Mouse (Mus musculus) hindbrain, embryonic 16.5 days (tissue): ENCODE results near the gene Map2k7. TPM values are rescaled to one million over a fixed set of nuclear protein-coding genes. Genes with fewer than 3 reads are reported as not detected.
A peak's percentile ranks its signal among the peaks of the same experiment; 100 is the strongest.
"Not testable (repeated sequence)": the region's sequence is repeated elsewhere in the genome, so short reads cannot be mapped to it uniquely, and the experiment has no call there.

ENCODE experiments used
- ATAC-seq: fragments of 200-750 bp; cut with Nextera tagmentation; 2 replicates; pipeline ENCODE4 v1.8.0; 2017; ENCODE audit warnings: moderate TSS enrichment, moderate library complexity
- H3K27ac ChIP-seq: fragments of 300-500 bp; sonication (generic); 2 replicates; pipeline ENCODE4 v1.5.1; 2014; ENCODE audit warnings: low read depth, mild to moderate bottlenecking, control low read depth, low read length, moderate library complexity
- H3K27me3 ChIP-seq: fragments of 300-500 bp; sonication (generic); replicated peaks from 2 replicates; pipeline ENCODE4 v1.6.1; 2014; ENCODE audit warnings: low read length; ENCODE audit not compliant: control insufficient read depth, insufficient read depth
- H3K36me3 ChIP-seq: fragments of 300-500 bp; sonication (generic); 2 replicates; pipeline ENCODE4 v1.6.1; 2014; ENCODE audit warnings: mild to moderate bottlenecking, low read length, moderate library complexity, mixed read lengths; ENCODE audit not compliant: control insufficient read depth, insufficient read depth
- H3K4me1 ChIP-seq: fragments of 300-500 bp; sonication (generic); 2 replicates; pipeline ENCODE4 v1.6.1; 2014; ENCODE audit warnings: low read depth, low read length; ENCODE audit not compliant: control insufficient read depth, insufficient read depth
- H3K4me2 ChIP-seq: fragments of 300-500 bp; sonication (generic); 2 replicates; pipeline ENCODE4 v1.6.1; 2014; ENCODE audit warnings: mild to moderate bottlenecking, low read length, control low read depth, moderate library complexity
- H3K4me3 ChIP-seq: fragments of 300-500 bp; sonication (generic); 2 replicates; pipeline ENCODE4 v1.5.1; 2014; ENCODE audit warnings: mild to moderate bottlenecking, low read length, control low read depth, moderate library complexity
- H3K9ac ChIP-seq: fragments of 300-500 bp; sonication (generic); 2 replicates; pipeline ENCODE4 v1.6.1; 2014; ENCODE audit warnings: low read depth, mild to moderate bottlenecking, control low read depth, low read length, moderate library complexity
- H3K9me3 ChIP-seq: fragments of 300-500 bp; sonication (generic); 2 replicates; pipeline ENCODE4 v1.6.1; 2014; ENCODE audit warnings: mild to moderate bottlenecking, low read length, moderate library complexity; ENCODE audit not compliant: control insufficient read depth
- WGBS: fragments of 180-500 bp; shearing (Covaris S2); extraction: QIAGEN DNeasy Blood & Tissue Kit; methylation state at CpG from one replicate; pipeline ENCODE4 v1.1.7; 2014; 5-methylcytosine and 5-hydroxymethylcytosine counted together
- polyA plus RNA-seq: library from polyadenylated mRNA; unstranded; fragments of >200 nt; fragmentation: Nextera tagmentation; extraction: Ambion mirVana; gene quantifications from 2 replicates; pipeline ENCODE4 v1.2.1, GENCODE M21; 2015

Map2k7 gene
- polyA plus RNA-seq, 1 experiment from 2014 or later: 24.8 TPM

DNA sequence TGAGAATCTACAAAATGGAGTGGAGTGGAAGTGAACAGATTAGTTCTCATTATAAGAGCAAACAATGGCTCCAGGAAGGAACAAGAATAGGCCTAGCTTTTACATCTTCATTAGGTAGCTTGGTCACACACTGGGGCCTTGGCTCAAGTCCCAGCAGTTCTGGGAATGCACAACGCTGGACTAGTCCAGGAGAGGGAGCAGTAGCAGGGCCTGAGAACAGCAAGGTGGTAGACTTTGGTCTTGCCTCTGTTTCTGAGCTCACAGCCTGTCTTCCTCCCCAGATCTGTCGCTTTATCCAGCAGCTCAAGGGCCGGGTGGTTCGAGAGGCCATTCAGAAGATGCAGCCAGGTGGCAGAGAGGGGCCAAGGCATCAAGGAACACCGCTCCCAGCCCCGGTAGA is 15.5 kb downstream of the Map2k7 start:
- 63% methylated on average over 6 of the region's 6 CpGs for WGBS
- Histone ChIP-seq H3K27ac (peak overlapping the region; percentile 21; the same call in 1 of the 2 replicates), H3K4me1 (peaks cover 31% of the 10 kb centered on the region)

GRCm38 (mm10) chr8:4255471-4255870 is 16.9 kb downstream of the Map2k7 start:
- ATAC-seq, H3K9ac ChIP-seq, H3K27me3 ChIP-seq, H3K4me2 ChIP-seq, H3K27ac ChIP-seq, H3K4me3 ChIP-seq, H3K9me3 ChIP-seq: not testable (repeated sequence)
- peaks cover 23% of the 10 kb centered on the region for H3K36me3 ChIP-seq
- peaks cover 35% of the 10 kb centered on the region for H3K4me1 ChIP-seq
- WGBS: 88% methylated on average over 7 of the region's 7 CpGs

More for the DNA sequence above, 15.5 kb downstream of the Map2k7 start:
- peak overlapping the region; percentile 20; the same call in 1 of the 2 replicates for H3K9ac ChIP-seq
- H3K9me3 ChIP-seq: no peaks in the 10 kb centered on the region
- H3K27me3 ChIP-seq: no peaks in the 10 kb centered on the region
- H3K4me2 ChIP-seq: peak overlapping the region; percentile 59
- peak overlapping the region; percentile 98 for H3K4me3 ChIP-seq
- peaks cover 24% of the 10 kb centered on the region for H3K36me3 ChIP-seq
- peak; percentile 4; the same call in 1 of the 2 replicates for ATAC-seq

GRCm38 (mm10) chr8:4256911-4257310 is 18.4 kb downstream of the Map2k7 start:
- peaks cover 35% of the 10 kb centered on the region for H3K4me1 ChIP-seq
- peak overlapping the region; percentile 97 for H3K27ac ChIP-seq
- WGBS: 27% methylated on average over 4 of the region's 4 CpGs
- ATAC-seq: no peak
- no peaks in the 10 kb centered on the region for H3K9me3 ChIP-seq
- H3K4me2 ChIP-seq: peak overlapping the region; percentile 59
- H3K4me3 ChIP-seq: peak overlapping the region; percentile 75
- H3K9ac ChIP-seq: peak overlapping the region; percentile 88
- no peaks in the 10 kb centered on the region for H3K27me3 ChIP-seq
- peaks cover 29% of the 10 kb centered on the region for H3K36me3 ChIP-seq

DNA sequence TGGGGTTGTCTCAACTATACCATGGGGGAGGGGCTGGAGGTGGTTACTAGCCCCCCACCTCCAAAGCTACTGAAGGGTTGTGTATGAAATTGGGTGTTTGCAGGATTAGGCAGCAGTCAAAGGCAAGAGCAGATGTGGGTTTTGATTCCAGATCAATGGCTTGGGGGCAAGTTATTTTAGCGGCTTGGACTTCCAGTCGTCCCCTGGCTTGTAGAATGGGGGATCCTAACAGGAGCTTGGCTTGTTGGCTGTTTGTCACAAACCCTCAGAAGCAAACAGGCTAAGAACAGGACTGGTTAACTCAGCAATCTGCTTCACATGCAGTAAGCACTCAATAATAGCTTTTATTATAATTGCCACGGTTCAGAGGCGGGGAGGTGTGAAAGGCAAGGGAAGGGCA is 18.8 kb downstream of the Map2k7 start:
- Histone ChIP-seq H3K4me2 (peak overlapping the region; percentile 59), H3K4me3 (peak overlapping the region; percentile 75), H3K9ac (peak overlapping the region; percentile 88), H3K4me1 (peaks cover 33% of the 10 kb centered on the region), H3K36me3 (peaks cover 30% of the 10 kb centered on the region), H3K27me3 (no peaks in the 10 kb centered on the region), H3K9me3 (no peaks in the 10 kb centered on the region), H3K27ac (peak overlapping the region; percentile 97)
- 47% methylated on average over 4 of the region's 4 CpGs for WGBS
- ATAC-seq: no peak

GRCm38 (mm10) chr8:4258233-4258632 is 19.7 kb downstream of the Map2k7 start:
- Histone ChIP-seq H3K4me2 (peak overlapping the region; percentile 59), H3K9ac (peak overlapping the region; percentile 88), H3K4me3 (peak overlapping the region; percentile 75), H3K27me3 (no peaks in the 10 kb centered on the region), H3K4me1 (peaks cover 31% of the 10 kb centered on the region), H3K27ac (peak overlapping the region; percentile 97), H3K36me3 (peaks cover 34% of the 10 kb centered on the region), H3K9me3 (no peaks in the 10 kb centered on the region)
- ATAC-seq: peak; percentile 52
- 3% methylated on average over 34 of the region's 35 CpGs for WGBS

- H3K9ac ChIP-seq: peak overlapping the region; percentile 88
- H3K4me2 ChIP-seq: peak overlapping the region; percentile 59
- H3K36me3 ChIP-seq: peaks cover 34% of the 10 kb centered on the region
- peak overlapping the region; percentile 75 for H3K4me3 ChIP-seq
- peaks cover 29% of the 10 kb centered on the region for H3K4me1 ChIP-seq
- under 1% methylated on average over 27 of the region's 32 CpGs for WGBS
- peak overlapping the region; percentile 97 for H3K27ac ChIP-seq
- no peaks in the 10 kb centered on the region for H3K27me3 ChIP-seq
- H3K9me3 ChIP-seq: no peaks in the 10 kb centered on the region
- ATAC-seq: peak; percentile 74
These were observed 20.1 kb downstream of the Map2k7 start for GRCm38 (mm10) chr8:4258678-4259077.

DNA sequence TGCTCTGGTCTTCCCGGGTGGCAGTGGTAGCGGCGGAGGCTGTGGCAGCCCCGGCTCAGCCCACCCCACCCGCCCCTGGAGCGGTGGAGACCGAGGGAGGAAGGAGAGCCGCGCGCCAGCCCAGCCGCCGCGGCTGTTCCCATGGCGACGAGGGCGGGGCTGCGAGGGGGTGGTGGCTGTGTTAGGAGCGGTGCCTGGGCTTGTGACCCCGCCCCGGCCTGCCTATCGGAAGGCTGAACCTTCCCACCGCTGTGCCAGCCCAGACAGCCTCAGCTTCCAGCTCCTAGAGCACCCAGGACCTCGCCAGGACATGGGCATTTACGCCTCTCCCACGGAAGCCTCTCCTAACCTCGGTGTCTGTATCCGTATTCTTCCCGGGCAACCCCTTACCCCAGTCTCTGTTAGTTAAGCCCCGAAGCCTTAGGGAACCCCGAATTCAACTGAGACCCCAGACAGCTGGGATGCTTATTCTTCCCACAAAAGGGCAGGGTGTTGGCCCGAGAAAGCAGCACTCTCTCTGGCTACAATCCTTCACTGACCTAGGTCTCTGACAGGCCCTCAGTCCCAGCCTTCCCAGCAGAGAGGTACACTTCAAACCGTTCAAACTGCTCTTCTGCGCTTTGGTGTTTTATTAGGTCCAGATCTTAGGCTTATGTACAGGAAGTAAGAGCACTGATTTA is 20.7 kb downstream of the Map2k7 start, which contains the start of gene Ctxn1:
Gene Ctxn1, minus strand, starts transcription at position 150 of the 680 bp plus-strand sequence.
- Histone ChIP-seq H3K9ac (peak within 1 kb of the TSS; percentile 88), H3K27ac (peak within 1 kb of the TSS; percentile 97), H3K4me1 (peaks cover 23% of the 10 kb centered on the region), H3K27me3 (no peaks in the 10 kb centered on the region), H3K4me2 (peak within 1 kb of the TSS; percentile 59), H3K4me3 (peak within 1 kb of the TSS; percentile 75), H3K36me3 (peaks cover 34% of the 10 kb centered on the region), H3K9me3 (no peaks in the 10 kb centered on the region)
- peak; percentile 91 for ATAC-seq
- WGBS: 6% methylated on average over 20 of the region's 33 CpGs

DNA sequence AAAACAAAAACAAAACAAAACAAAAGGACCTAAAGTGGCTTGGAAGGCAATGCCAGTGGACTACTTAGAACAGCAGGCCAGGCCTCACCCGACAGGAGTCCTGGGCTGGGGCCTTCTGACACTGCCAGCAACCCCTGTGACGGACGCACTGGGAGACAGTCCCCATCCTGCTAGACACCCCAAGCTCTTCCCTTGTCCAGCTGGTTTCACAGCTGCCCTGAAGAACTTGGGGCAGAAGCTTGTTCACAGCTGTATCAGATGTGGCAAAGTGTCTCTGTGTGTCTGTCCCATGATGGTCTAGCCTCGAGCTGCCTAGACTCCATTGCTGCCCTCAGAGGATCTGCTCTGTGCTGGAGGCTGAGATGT is 21.2 kb downstream of the Map2k7 start:
- 78% methylated on average over 4 of the region's 4 CpGs for WGBS
- Histone ChIP-seq H3K4me3 (no peak overlapping the region; the same call in 1 of the 2 replicates), H3K4me2 (no peak overlapping the region; the same call in 1 of the 2 replicates), H3K4me1 (peaks cover 21% of the 10 kb centered on the region), H3K9me3 (no peaks in the 10 kb centered on the region), H3K36me3 (peaks cover 32% of the 10 kb centered on the region), H3K27me3 (no peaks in the 10 kb centered on the region), H3K27ac (peak overlapping the region; percentile 97), H3K9ac (no peak overlapping the region)
- no peak for ATAC-seq

DNA sequence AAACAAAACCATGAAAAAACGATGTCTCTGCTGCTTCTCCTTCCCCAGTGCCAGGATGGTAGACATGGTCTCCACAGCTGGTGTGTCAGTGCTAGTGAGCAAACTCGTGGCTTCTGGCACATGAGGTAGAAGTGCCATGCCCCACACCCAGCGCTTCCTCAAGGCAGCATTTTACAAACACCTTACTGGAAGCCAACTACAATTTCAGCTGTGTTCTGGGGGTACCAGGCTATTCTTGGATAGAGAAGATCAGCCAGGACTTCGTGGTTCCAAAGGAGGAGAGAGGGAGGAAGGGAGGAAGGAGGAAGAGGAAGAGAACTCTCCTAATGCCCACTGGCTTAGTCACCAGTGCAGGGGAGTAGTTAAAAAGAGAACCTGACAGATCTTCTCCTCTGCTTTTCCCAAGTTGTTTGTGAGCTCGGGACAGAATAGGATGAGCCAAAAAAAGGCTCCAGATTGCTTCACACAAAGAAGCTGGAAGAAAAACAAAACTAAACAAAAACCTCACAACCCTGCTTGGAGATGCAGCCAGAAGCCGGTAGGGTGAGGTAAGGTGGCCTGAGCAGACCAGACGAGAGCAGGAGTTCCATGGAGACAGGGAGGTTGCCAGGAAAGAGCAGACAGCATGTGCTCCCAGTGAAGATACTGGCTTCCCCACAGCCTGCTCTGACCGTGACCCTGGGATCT is 24.7 kb downstream of the Map2k7 start:
- Histone ChIP-seq H3K4me3 (no peak overlapping the region), H3K27ac (no peak overlapping the region), H3K36me3 (peaks cover 36% of the 10 kb centered on the region), H3K4me1 (peaks cover 4% of the 10 kb centered on the region), H3K9ac (no peak overlapping the region), H3K9me3 (no peaks in the 10 kb centered on the region), H3K27me3 (no peaks in the 10 kb centered on the region), H3K4me2 (no peak overlapping the region)
- no peak for ATAC-seq
- 86% methylated on average over 8 of the region's 8 CpGs for WGBS
